Mouse (Mus musculus) lung, adult 2 months (tissue): Measurements from ENCODE around the gene Cetn2.

Experiments
- CTCF ChIP-seq: fragments of 200-500 bp; IDR thresholded peaks from 2 replicates; pipeline ENCODE4 v1.5.1; 2011; ENCODE audit warnings: mild to moderate bottlenecking, low read length, control low read depth; ENCODE audit not compliant: insufficient read depth
- POLR2A ChIP-seq: fragments of 200-500 bp; IDR thresholded peaks from 2 replicates; pipeline ENCODE4 v1.6.1; 2011; ENCODE audit warnings: low read depth, mild to moderate bottlenecking, control low read depth, low read length, borderline replicate concordance; ENCODE audit errors: extremely low read depth

GRCm38 (mm10) chrX:72960431-72960830, 42.2 kb upstream of the Cetn2 start:
- no peak for TF ChIP-seq POLR2A
- no peak for TF ChIP-seq CTCF
